Mouse (Mus musculus): Measurements from ENCODE around the gene Polr2l. TPM values are rescaled to one million over a fixed set of nuclear protein-coding genes. Genes with fewer than 3 reads are reported as not detected.
"Not testable (repeated sequence)": the region's sequence is repeated elsewhere in the genome, so short reads cannot be mapped to it uniquely, and the experiment has no call there.

The Polr2l gene
- polyA plus RNA-seq, 1 experiment: 21.1 TPM

DNA sequence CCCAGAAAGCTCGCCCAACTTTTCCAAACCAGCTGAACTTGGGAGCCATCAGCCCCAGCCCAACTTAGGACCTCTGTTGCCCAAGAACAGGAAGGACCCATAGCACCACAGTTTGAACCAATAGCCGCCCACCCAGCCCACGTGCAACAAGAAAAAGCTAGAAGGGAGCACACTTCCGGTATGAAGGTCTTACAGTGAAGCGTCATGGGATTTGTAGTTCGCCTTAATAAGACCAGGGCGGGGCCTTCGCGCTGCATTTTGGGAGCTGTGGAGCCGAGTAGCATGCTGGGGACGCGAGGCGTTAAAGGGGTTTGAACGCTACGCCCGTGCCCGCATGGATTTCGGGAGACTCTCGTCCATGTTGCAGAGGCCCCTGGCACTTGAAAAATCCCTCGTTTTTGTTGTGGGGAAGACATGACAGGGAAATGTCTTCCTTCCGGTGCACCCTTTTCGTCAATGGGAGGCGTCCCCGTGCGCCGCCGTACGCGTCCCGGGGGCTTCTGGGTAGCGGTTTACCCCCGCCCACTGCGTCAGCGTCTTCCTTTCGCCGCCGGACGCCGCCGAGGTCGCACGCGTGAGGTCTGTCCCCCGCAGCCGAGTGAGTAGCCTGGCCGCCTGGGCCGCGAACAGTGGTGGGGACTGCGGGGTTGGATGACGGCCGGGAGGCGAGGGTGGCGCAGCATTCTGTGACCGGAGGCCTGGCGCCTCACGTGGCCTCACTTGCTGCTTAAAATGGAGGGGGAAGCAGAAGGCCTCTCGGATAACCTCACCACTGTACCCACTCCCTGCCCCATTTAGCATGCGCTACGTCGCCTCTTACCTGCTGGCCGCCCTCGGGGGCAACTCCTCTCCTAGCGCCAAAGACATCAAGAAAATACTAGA, 27.6 kb downstream of the Polr2l start, which contains the start of gene Rplp2:
Gene Rplp2 (plus strand): TSS at position 261 of the 882 bp plus-strand sequence.
- no peaks in the 10 kb centered on the region for H3K36me3 ChIP-seq (ENCODE audit: control insufficient read depth, insufficient read depth, low read length)
- peak; percentile 95 for TF ChIP-seq POLR2A (IDR thresholded peaks at IDR 0.05; ENCODE audit: control insufficient read depth, low read depth, low read length)
- TF ChIP-seq CTCF (IDR thresholded peaks at IDR 0.05; ENCODE audit: control insufficient read depth, insufficient read depth, insufficient replicate concordance, low read depth, low read length): no peak
- H3K4me3 ChIP-seq (ENCODE audit: control insufficient read depth, low read depth, low read length): peak within 1 kb of the TSS; percentile 93
- H3K27me3 ChIP-seq (ENCODE audit: control insufficient read depth, insufficient read depth, low read length): no peaks in the 10 kb centered on the region
- peak within 1 kb of the TSS; percentile 92 for H3K27ac ChIP-seq (ENCODE audit: control insufficient read depth, insufficient read depth, low read depth, low read length)
- H3K4me1 ChIP-seq (ENCODE audit: control insufficient read depth, insufficient read depth, low read length): peaks cover 12% of the 10 kb centered on the region

DNA sequence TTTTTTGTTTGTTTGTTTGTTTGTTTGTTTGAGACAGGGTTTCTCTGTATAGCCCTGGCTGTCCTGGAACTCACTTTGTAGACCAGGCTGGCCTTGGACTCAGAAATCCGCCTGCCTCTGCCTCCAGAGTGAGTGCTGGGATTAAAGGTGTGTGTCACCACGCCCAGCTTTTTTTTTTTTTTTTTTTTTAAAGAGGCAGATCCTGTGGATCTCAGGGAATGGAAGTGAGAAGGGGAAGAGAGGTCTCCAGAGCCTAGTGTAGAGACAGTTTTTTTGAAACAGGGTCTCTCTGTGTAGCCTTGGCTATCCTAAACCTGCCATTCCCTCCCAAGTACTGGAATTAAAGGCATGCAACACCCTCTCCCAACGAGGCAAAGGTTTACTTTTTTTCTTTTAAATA, 28.6 kb downstream of the Polr2l start:
- H3K36me3 ChIP-seq (ENCODE audit: control insufficient read depth, insufficient read depth, low read length); H3K27me3 ChIP-seq (ENCODE audit: control insufficient read depth, insufficient read depth, low read length); H3K4me3 ChIP-seq (ENCODE audit: control insufficient read depth, low read depth, low read length); H3K27ac ChIP-seq (ENCODE audit: control insufficient read depth, insufficient read depth, low read depth, low read length): not testable (repeated sequence)
- peaks cover 12% of the 10 kb centered on the region for H3K4me1 ChIP-seq (ENCODE audit: control insufficient read depth, insufficient read depth, low read length)

DNA sequence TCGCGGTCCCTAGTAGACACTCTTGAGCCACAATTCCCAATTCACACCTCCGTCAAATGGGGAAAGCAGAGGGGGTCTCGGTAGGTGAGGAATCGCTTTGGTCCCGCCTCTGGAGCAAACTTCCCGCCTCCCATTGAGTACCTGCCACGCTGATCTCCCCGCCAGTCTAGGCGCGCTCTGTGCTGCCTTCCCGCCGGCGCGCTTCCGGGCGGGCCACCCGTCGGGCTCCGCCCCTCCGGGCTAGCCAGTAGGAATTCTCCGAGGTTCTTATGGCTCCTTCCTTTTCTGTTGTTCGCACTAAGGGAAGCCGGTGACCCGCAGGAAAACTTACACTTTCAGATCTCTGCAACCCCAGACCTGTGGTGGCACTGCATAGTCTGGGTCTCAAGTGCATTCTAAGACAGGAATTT, 31.1 kb downstream of the Polr2l start, which contains the start of gene Pidd1:
Gene Pidd1 (minus strand): TSS at position 198 of the 410 bp plus-strand sequence.
- H3K4me1 ChIP-seq (ENCODE audit: control insufficient read depth, insufficient read depth, low read length): peaks cover 12% of the 10 kb centered on the region
- no peaks in the 10 kb centered on the region for H3K36me3 ChIP-seq (ENCODE audit: control insufficient read depth, insufficient read depth, low read length)
- peak within 1 kb of the TSS; percentile 44 for H3K4me3 ChIP-seq (ENCODE audit: control insufficient read depth, low read depth, low read length)
- H3K27ac ChIP-seq (ENCODE audit: control insufficient read depth, insufficient read depth, low read depth, low read length): no peak within 1 kb of the TSS
- TF ChIP-seq POLR2A (IDR thresholded peaks at IDR 0.05; ENCODE audit: control insufficient read depth, low read depth, low read length) (no peak), CTCF (IDR thresholded peaks at IDR 0.05; ENCODE audit: control insufficient read depth, insufficient read depth, insufficient replicate concordance, low read depth, low read length) (no peak)
- no peaks in the 10 kb centered on the region for H3K27me3 ChIP-seq (ENCODE audit: control insufficient read depth, insufficient read depth, low read length)

DNA sequence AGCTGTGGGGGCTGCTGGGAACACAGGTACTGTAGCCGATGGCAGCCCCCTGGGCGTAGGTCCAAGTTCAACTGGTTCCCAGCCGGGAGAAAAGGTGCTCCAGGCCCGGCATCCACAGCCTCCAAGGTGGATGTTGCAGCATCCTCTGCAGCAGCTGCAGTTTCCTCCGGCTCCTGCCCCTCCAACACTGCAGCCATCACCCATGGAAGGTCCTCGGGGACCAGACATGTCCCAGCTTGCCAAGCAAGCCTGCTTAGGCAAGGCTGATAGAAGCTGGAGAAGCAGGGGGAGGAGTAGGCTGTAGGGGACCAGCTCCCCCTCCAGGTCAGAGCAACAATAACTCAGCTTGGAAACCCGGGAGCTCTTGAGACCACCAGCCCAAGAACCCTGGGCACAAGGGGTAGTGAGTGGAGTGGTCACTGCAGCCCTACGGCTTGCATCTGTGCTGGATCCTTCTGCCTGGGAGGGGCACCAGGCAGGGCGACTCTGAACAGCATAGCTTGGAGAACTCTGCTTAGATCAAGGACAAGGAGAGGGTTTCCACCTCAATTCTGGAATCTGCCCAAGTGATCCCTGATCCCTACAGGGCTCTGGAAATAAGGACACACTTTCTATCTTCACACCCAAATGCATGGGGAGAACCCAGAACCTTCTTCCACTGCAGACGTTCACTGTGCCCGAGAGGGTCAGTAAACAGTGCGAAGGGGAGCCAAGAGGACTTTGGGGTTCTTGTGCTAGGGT, 31.7 kb downstream of the Polr2l start:
- Histone ChIP-seq H3K4me1 (ENCODE audit: control insufficient read depth, insufficient read depth, low read length) (peaks cover 9% of the 10 kb centered on the region), H3K4me3 (ENCODE audit: control insufficient read depth, low read depth, low read length) (peak overlapping the region; percentile 44), H3K27me3 (ENCODE audit: control insufficient read depth, insufficient read depth, low read length) (no peaks in the 10 kb centered on the region)

DNA sequence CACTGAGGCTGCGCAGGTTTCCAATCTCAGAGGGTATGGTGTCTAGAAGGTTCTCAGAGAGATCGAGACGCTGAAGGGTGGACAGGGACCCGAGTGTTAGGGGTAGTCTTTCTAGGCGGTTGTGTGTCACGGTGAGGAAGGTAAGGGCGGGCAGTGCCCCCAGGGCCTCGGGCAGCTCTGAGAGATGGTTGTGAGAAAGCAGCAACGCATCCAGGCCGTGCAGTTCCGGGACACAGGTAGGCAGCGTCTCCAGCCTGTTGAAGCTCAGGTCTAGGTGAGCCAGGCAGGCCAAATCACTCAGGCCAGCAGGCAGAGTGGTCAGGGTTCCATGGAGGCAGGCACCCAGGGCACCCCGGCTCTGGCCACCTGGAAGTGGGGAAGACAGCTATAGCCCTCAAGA, 32.7 kb downstream of the Polr2l start:
- no peak overlapping the region for H3K4me3 ChIP-seq (ENCODE audit: control insufficient read depth, low read depth, low read length)
- TF ChIP-seq CTCF (IDR thresholded peaks at IDR 0.05; ENCODE audit: control insufficient read depth, insufficient read depth, insufficient replicate concordance, low read depth, low read length) (no peak), POLR2A (IDR thresholded peaks at IDR 0.05; ENCODE audit: control insufficient read depth, low read depth, low read length) (no peak)
- peaks cover 12% of the 10 kb centered on the region for H3K4me1 ChIP-seq (ENCODE audit: control insufficient read depth, insufficient read depth, low read length)
- no peaks in the 10 kb centered on the region for H3K36me3 ChIP-seq (ENCODE audit: control insufficient read depth, insufficient read depth, low read length)
- no peak overlapping the region for H3K27ac ChIP-seq (ENCODE audit: control insufficient read depth, insufficient read depth, low read depth, low read length)
- H3K27me3 ChIP-seq (ENCODE audit: control insufficient read depth, insufficient read depth, low read length): no peaks in the 10 kb centered on the region

More for the DNA sequence above, 31.7 kb downstream of the Polr2l start:
- Histone ChIP-seq H3K36me3 (ENCODE audit: control insufficient read depth, insufficient read depth, low read length) (no peaks in the 10 kb centered on the region), H3K27ac (ENCODE audit: control insufficient read depth, insufficient read depth, low read depth, low read length) (no peak overlapping the region)
- no peak for TF ChIP-seq CTCF (IDR thresholded peaks at IDR 0.05; ENCODE audit: control insufficient read depth, insufficient read depth, insufficient replicate concordance, low read depth, low read length)

DNA sequence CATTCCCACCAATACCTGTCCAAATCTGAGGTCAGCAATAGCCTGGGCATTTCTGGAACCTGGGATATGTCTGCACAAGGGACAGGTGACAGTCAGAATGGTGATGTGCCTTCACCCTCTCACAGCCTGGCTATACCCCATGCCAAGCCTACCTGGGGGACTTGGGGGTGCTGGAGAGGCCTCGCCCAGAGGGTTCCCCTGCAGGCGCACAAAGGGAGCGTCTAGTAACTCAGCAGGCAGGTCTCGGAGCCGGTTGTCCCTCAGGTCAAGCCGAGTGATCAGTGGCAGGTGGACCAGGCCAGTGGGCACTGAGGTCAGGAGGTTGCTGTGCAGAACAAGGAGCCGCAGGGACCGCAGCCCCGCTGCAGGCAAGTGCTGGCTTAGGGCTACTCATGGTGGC, 33.5 kb downstream of the Polr2l start:
- peaks cover 12% of the 10 kb centered on the region for H3K4me1 ChIP-seq (ENCODE audit: control insufficient read depth, insufficient read depth, low read length)
- H3K27me3 ChIP-seq (ENCODE audit: control insufficient read depth, insufficient read depth, low read length): no peaks in the 10 kb centered on the region
- TF ChIP-seq CTCF (IDR thresholded peaks at IDR 0.05; ENCODE audit: control insufficient read depth, insufficient read depth, insufficient replicate concordance, low read depth, low read length): no peak
- no peaks in the 10 kb centered on the region for H3K36me3 ChIP-seq (ENCODE audit: control insufficient read depth, insufficient read depth, low read length)
- no peak overlapping the region for H3K4me3 ChIP-seq (ENCODE audit: control insufficient read depth, low read depth, low read length)
- no peak overlapping the region for H3K27ac ChIP-seq (ENCODE audit: control insufficient read depth, insufficient read depth, low read depth, low read length)

DNA sequence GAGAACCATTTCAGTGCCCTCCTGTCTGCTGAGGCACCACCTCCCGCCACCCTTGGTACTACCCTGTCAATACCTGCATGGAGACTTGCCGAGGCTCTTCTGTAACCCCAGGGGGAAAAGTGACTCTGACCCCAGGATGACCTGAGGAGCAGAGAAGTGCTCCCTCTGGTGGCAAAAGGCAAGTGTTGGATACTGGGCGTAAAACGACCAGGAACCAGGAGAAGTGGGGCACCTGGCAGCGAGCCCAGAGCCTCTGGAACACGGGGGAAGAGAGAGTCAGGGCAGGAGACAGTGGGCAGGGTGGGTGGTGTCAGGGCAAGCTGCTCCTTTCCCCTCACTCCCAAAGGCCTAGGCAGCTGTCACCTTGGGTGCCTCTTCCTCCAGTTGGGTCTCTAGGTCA, 34.3 kb downstream of the Polr2l start:
- TF ChIP-seq CTCF (IDR thresholded peaks at IDR 0.05; ENCODE audit: control insufficient read depth, insufficient read depth, insufficient replicate concordance, low read depth, low read length): peak; percentile 50; the same call in 1 of the 2 replicates
- TF ChIP-seq POLR2A (IDR thresholded peaks at IDR 0.05; ENCODE audit: control insufficient read depth, low read depth, low read length): no peak
- H3K4me3 ChIP-seq (ENCODE audit: control insufficient read depth, low read depth, low read length): no peak overlapping the region
- peaks cover 12% of the 10 kb centered on the region for H3K4me1 ChIP-seq (ENCODE audit: control insufficient read depth, insufficient read depth, low read length)
- no peaks in the 10 kb centered on the region for H3K27me3 ChIP-seq (ENCODE audit: control insufficient read depth, insufficient read depth, low read length)
- H3K27ac ChIP-seq (ENCODE audit: control insufficient read depth, insufficient read depth, low read depth, low read length): no peak overlapping the region
- no peaks in the 10 kb centered on the region for H3K36me3 ChIP-seq (ENCODE audit: control insufficient read depth, insufficient read depth, low read length)
